Mouse (Mus musculus): ENCODE measurements around the gene Lepr. TPM values are rescaled to one million over a fixed set of nuclear protein-coding genes. Genes with fewer than 3 reads are reported as not detected.
A peak's percentile ranks its signal among the peaks of the same experiment; 100 is the strongest.

Gene Lepr
- polyA plus RNA-seq, 1 experiment from 2014 or later = 7.4 TPM

DNA sequence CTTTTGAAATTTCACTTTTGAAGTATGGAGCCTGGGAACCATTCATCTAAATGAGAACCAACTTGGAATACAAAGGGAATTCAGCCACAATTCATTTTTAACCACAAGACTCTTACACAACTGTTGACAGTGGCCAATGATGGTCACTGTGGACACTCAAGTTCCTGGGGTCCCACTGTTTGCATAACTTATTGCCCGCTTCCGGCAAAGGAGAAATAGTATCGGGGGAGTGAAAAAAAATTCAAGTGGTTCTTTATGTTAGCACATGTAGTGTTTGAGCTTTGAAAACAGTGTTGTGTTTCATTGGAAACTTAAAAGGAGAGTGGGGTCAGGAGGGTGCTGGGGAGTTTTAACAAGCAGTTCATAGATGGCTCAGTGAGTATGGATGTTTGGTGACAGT, 9.3 kb upstream of the Lepr start:
- Histone ChIP-seq H3K27ac (ENCODE audit: low read length) (no peak overlapping the region), H3K4me1 (ENCODE audit: control insufficient read depth, insufficient read depth, low read length) (no peaks in the 10 kb centered on the region), H3K9me3 (replicated peaks; ENCODE audit: control insufficient read depth, low read length) (no peaks in the 10 kb centered on the region), H3K9ac (ENCODE audit: low read length) (no peak overlapping the region), H3K27me3 (ENCODE audit: control insufficient read depth, insufficient read depth, low read length) (no peaks in the 10 kb centered on the region), H3K36me3 (ENCODE audit: control insufficient read depth, insufficient read depth, low read length) (no peaks in the 10 kb centered on the region), H3K4me2 (ENCODE audit: low read depth, low read length) (no peak overlapping the region), H3K4me3 (replicated peaks; ENCODE audit: low read length) (no peak overlapping the region)
- no peak for ATAC-seq (ENCODE audit: insufficient read depth, low FRiP score)
- WGBS = 47% methylated on average over 3 of the region's 3 CpGs

DNA sequence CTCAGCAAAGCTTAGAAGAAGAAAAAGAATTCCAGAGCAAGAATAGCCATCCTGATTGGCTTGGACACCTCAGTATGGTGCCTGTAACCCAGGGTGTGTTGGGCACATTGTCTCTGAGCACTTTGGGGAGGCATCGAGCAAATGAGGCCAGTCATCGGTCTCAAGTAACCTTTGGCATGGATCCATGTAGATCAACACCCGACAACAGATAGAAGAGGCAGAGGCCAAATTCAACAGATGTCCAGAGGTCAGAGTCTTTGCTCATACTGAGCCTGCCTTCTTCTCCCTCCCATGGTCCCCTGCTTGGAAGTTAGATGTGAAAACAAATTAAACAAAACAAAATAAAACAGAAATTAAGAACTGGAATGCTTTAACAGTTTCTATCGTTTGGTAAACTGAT, 6.8 kb upstream of the Lepr start:
- Histone ChIP-seq H3K27me3 (ENCODE audit: control insufficient read depth, insufficient read depth, low read length) (no peaks in the 10 kb centered on the region), H3K4me3 (replicated peaks; ENCODE audit: low read length) (no peak overlapping the region), H3K9ac (ENCODE audit: low read length) (no peak overlapping the region), H3K27ac (ENCODE audit: low read length) (no peak overlapping the region), H3K4me1 (ENCODE audit: control insufficient read depth, insufficient read depth, low read length) (no peaks in the 10 kb centered on the region), H3K4me2 (ENCODE audit: low read depth, low read length) (no peak overlapping the region), H3K36me3 (ENCODE audit: control insufficient read depth, insufficient read depth, low read length) (no peaks in the 10 kb centered on the region), H3K9me3 (replicated peaks; ENCODE audit: control insufficient read depth, low read length) (no peaks in the 10 kb centered on the region)
- WGBS = 62% methylated on average over 4 of the region's 4 CpGs
- ATAC-seq (ENCODE audit: insufficient read depth, low FRiP score) = no peak

DNA sequence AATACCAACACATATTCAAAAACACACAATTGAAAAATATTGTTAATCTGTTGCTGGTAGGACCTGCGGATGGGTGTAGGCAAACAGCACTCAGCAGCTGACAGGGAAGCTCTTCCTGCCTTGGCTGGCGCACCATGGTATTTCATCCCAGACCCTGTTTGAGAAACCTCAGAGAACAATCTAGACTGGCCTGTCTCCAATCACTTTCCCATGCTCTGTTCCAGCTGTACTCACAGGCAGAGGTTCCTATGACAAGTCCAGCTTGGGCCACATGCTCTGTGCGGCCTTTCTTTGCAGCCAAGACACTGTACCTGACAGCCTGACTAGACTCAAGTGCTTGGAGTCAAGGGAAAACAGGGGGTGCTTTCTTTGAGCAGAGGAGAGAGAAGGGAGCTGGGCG, 6.1 kb upstream of the Lepr start:
- no peak for ATAC-seq (ENCODE audit: insufficient read depth, low FRiP score)
- Histone ChIP-seq H3K9me3 (replicated peaks; ENCODE audit: control insufficient read depth, low read length) (no peaks in the 10 kb centered on the region), H3K27ac (ENCODE audit: low read length) (no peak overlapping the region), H3K9ac (ENCODE audit: low read length) (no peak overlapping the region), H3K4me2 (ENCODE audit: low read depth, low read length) (no peak overlapping the region), H3K4me3 (replicated peaks; ENCODE audit: low read length) (no peak overlapping the region), H3K4me1 (ENCODE audit: control insufficient read depth, insufficient read depth, low read length) (no peaks in the 10 kb centered on the region), H3K36me3 (ENCODE audit: control insufficient read depth, insufficient read depth, low read length) (no peaks in the 10 kb centered on the region), H3K27me3 (ENCODE audit: control insufficient read depth, insufficient read depth, low read length) (no peaks in the 10 kb centered on the region; the same call in 1 of the 2 replicates)
- 85% methylated on average over 4 of the region's 4 CpGs for WGBS

DNA sequence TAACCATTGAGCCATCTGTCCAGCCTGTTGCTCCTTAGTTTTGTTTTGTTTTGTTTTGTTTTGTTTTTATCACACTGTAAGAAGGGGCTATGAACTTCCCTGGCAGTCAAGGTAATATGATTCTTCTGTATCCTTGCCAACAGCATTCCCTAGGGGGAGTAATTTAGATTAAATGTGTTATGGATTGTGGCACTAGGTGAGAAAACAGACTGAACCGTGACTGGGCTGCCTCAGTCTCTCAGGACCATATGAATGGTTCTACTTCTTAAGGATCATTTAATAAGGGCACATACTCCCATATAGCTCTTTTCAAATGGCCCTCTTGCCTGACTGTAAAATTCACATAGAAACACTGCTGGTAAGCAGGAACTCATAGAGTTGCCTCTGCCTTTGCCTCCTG, 4.6 kb upstream of the Lepr start:
- Histone ChIP-seq H3K9me3 (replicated peaks; ENCODE audit: control insufficient read depth, low read length) (no peaks in the 10 kb centered on the region), H3K27ac (ENCODE audit: low read length) (no peak overlapping the region), H3K4me3 (replicated peaks; ENCODE audit: low read length) (no peak overlapping the region), H3K4me2 (ENCODE audit: low read depth, low read length) (no peak overlapping the region), H3K27me3 (ENCODE audit: control insufficient read depth, insufficient read depth, low read length) (no peaks in the 10 kb centered on the region; the same call in 1 of the 2 replicates), H3K9ac (ENCODE audit: low read length) (no peak overlapping the region), H3K36me3 (ENCODE audit: control insufficient read depth, insufficient read depth, low read length) (no peaks in the 10 kb centered on the region), H3K4me1 (ENCODE audit: control insufficient read depth, insufficient read depth, low read length) (peaks cover 5% of the 10 kb centered on the region; the same call in 1 of the 2 replicates)
- 35% methylated on average over 1 of the region's 1 CpGs for WGBS
- ATAC-seq (ENCODE audit: insufficient read depth, low FRiP score) = no peak

DNA sequence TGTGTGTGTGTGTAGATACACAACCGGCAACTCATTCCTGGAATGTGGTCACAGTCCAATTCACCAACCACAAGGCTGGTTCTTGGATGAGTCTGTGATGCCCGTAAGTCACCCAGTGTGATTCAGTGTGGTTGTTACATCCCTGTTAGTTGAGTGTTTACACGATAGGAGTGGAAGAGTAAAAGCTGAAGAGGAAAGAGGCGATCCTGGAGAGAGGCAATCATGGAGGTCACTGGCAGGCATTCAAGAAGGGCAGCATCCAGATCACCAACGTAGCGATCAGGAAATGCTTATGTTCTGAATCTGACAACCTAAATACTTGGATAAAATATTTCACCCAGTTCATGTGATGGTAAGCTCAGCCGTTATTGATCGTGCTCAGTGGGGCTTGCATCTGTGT, 1.9 kb upstream of the Lepr start:
- no peak overlapping the region for H3K9ac ChIP-seq (ENCODE audit: low read length)
- no peak overlapping the region for H3K4me2 ChIP-seq (ENCODE audit: low read depth, low read length)

DNA sequence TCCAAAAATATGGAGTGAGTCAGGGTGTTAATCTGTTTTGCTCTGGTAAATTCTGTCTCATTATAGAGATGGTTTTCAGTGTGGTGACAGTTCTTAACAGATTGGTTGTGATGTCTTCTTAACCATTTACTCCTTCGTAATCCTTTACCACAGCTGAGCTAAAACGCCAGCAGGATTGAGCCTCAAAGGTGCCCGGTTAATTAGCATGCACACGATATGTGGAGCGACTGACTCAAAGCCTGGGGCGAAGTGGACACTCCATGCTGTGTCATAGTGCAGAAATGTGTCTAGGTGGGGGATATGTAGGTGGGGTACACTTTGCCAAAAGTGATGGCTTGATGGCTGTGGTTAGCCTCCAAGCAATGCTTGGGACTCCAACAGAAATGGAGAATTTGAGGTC, 1.4 kb upstream of the Lepr start:
- Histone ChIP-seq H3K27me3 (ENCODE audit: control insufficient read depth, insufficient read depth, low read length) (no peaks in the 10 kb centered on the region; the same call in 1 of the 2 replicates), H3K9me3 (replicated peaks; ENCODE audit: control insufficient read depth, low read length) (no peaks in the 10 kb centered on the region), H3K9ac (ENCODE audit: low read length) (no peak overlapping the region), H3K27ac (ENCODE audit: low read length) (no peak overlapping the region), H3K36me3 (ENCODE audit: control insufficient read depth, insufficient read depth, low read length) (no peaks in the 10 kb centered on the region), H3K4me2 (ENCODE audit: low read depth, low read length) (no peak overlapping the region), H3K4me1 (ENCODE audit: control insufficient read depth, insufficient read depth, low read length) (peaks cover 5% of the 10 kb centered on the region; the same call in 1 of the 2 replicates), H3K4me3 (replicated peaks; ENCODE audit: low read length) (no peak overlapping the region)
- ATAC-seq (ENCODE audit: insufficient read depth, low FRiP score) = no peak
- WGBS = 82% methylated on average over 6 of the region's 6 CpGs

More for the DNA sequence above, 1.9 kb upstream of the Lepr start:
- 78% methylated on average over 8 of the region's 8 CpGs for WGBS
- Histone ChIP-seq H3K4me1 (ENCODE audit: control insufficient read depth, insufficient read depth, low read length) (peaks cover 5% of the 10 kb centered on the region; the same call in 1 of the 2 replicates), H3K36me3 (ENCODE audit: control insufficient read depth, insufficient read depth, low read length) (no peaks in the 10 kb centered on the region), H3K4me3 (replicated peaks; ENCODE audit: low read length) (no peak overlapping the region), H3K27ac (ENCODE audit: low read length) (no peak overlapping the region), H3K27me3 (ENCODE audit: control insufficient read depth, insufficient read depth, low read length) (no peaks in the 10 kb centered on the region; the same call in 1 of the 2 replicates), H3K9me3 (replicated peaks; ENCODE audit: control insufficient read depth, low read length) (no peaks in the 10 kb centered on the region)
- no peak for ATAC-seq (ENCODE audit: insufficient read depth, low FRiP score)

DNA sequence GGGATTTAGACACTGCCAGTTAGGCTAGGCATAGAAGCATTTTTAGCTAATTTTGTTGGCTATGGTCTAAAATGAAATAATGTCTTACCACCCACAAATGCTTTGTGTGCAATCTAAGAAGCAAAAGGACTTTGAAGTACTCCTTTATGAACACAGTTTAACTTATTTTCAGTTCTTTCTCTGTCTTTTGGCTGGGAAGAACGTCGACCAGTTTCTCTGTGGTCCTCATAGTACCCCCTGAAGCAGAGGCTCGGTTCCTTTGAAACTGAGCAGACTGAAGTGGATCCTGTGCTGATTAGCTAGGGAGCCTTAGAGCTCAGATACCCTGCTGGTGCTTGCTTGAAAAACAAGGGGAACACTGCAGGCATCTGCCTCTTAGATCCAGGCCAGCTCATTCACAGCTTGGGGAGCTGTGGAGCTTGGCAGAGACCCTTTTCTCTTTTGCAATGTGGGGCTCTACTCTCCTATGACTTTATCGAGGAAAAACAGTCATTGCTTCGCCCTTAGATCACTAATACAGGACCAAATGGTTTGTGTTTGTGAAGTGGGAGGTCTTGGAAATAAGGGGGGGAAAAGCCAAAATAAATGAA, 1.9 kb downstream of the Lepr start:
- Histone ChIP-seq H3K9ac (ENCODE audit: low read length) (no peak overlapping the region), H3K27ac (ENCODE audit: low read length) (0 out of 2 replicates have a peak overlapping the region, but pooled peaks have one; percentile 9), H3K27me3 (ENCODE audit: control insufficient read depth, insufficient read depth, low read length) (no peaks in the 10 kb centered on the region; the same call in 1 of the 2 replicates), H3K4me3 (replicated peaks; ENCODE audit: low read length) (no peak overlapping the region), H3K4me1 (ENCODE audit: control insufficient read depth, insufficient read depth, low read length) (peaks cover 5% of the 10 kb centered on the region; the same call in 1 of the 2 replicates), H3K9me3 (replicated peaks; ENCODE audit: control insufficient read depth, low read length) (no peaks in the 10 kb centered on the region), H3K4me2 (ENCODE audit: low read depth, low read length) (no peak overlapping the region), H3K36me3 (ENCODE audit: control insufficient read depth, insufficient read depth, low read length) (no peaks in the 10 kb centered on the region)
- WGBS = 17% methylated on average over 5 of the region's 5 CpGs
- no peak for ATAC-seq (ENCODE audit: insufficient read depth, low FRiP score)

DNA sequence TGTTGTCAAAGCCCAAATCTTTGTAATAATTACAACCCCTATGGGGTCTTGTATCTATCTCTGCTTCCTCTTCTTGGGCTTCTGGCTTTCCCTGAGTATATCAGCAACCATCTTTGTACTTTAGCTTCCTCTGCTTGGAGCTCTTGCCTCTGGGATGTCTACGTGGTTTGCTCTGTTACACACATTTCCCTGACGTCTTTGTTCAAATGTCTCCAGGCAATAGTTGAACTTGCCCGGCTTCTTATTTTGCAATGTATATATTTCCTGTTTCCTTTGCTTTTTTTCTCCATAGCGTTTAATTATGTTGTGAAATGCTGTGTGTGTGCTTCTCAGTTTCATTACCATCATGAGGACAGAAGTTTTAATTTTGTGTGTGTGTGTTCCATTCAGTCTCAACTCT, 4.5 kb downstream of the Lepr start:
- ATAC-seq (ENCODE audit: insufficient read depth, low FRiP score) = no peak
- 72% methylated on average over 4 of the region's 4 CpGs for WGBS
- H3K9ac ChIP-seq (ENCODE audit: low read length) = no peak overlapping the region
- H3K36me3 ChIP-seq (ENCODE audit: control insufficient read depth, insufficient read depth, low read length) = no peaks in the 10 kb centered on the region
- no peak overlapping the region for H3K4me2 ChIP-seq (ENCODE audit: low read depth, low read length)
- H3K4me3 ChIP-seq (replicated peaks; ENCODE audit: low read length) = no peak overlapping the region
- H3K4me1 ChIP-seq (ENCODE audit: control insufficient read depth, insufficient read depth, low read length) = peaks cover 5% of the 10 kb centered on the region; the same call in 1 of the 2 replicates
- no peaks in the 10 kb centered on the region for H3K9me3 ChIP-seq (replicated peaks; ENCODE audit: control insufficient read depth, low read length)
- no peak overlapping the region for H3K27ac ChIP-seq (ENCODE audit: low read length)
- H3K27me3 ChIP-seq (ENCODE audit: control insufficient read depth, insufficient read depth, low read length) = no peaks in the 10 kb centered on the region

DNA sequence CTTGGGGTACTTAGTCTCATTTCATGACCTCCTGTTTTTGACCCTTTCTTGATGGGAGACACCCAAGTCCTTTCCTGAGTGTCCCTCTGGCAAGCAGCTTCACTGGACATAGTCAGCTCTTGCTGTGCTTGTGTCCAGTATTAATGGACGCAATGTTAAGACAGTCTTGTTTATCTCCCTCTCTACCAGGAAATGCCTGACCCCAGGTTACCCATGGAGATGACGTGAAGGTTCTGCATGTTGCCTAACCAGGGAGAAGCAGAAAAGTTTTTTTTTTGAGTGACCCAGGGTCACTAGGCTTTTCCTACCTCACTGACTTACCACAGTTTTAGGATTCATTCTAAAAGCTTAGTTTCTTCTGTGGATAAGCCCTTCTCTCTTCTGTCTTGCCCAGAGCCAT, 24.8 kb downstream of the Lepr start:
- 67% methylated on average over 2 of the region's 2 CpGs for WGBS

More for the DNA sequence above, 24.8 kb downstream of the Lepr start:
- Histone ChIP-seq H3K27me3 (ENCODE audit: control insufficient read depth, insufficient read depth, low read length) (no peaks in the 10 kb centered on the region), H3K4me2 (ENCODE audit: low read depth, low read length) (no peak overlapping the region), H3K4me1 (ENCODE audit: control insufficient read depth, insufficient read depth, low read length) (no peaks in the 10 kb centered on the region), H3K9ac (ENCODE audit: low read length) (no peak overlapping the region), H3K36me3 (ENCODE audit: control insufficient read depth, insufficient read depth, low read length) (no peaks in the 10 kb centered on the region), H3K9me3 (replicated peaks; ENCODE audit: control insufficient read depth, low read length) (no peaks in the 10 kb centered on the region), H3K4me3 (replicated peaks; ENCODE audit: low read length) (no peak overlapping the region), H3K27ac (ENCODE audit: low read length) (no peak overlapping the region)
- no peak for ATAC-seq (ENCODE audit: insufficient read depth, low FRiP score)
